Mouse (Mus musculus) MEL (cell line): ENCODE measurements around the gene Slc39a11. TPM values are rescaled to one million over a fixed set of nuclear protein-coding genes. Genes with fewer than 3 reads are reported as not detected.

Experiments
- DNase-seq: peaks from one replicate; pipeline ENCODE4 v3.0.0; 2011; ENCODE audit warnings: low read depth, low spot score
- H3K27ac ChIP-seq: 2 replicates; pipeline ENCODE4 v1.5.1; 2012; ENCODE audit warnings: low read depth, mild to moderate bottlenecking, control low read depth, low read length, moderate library complexity; ENCODE audit not compliant: control insufficient read depth
- H3K27me3 ChIP-seq, 2 experiments: fragments of 150-350 bp in 1 of 2; sonication (generic) in 1 of 2; 2 replicates each; pipeline ENCODE4 v1.6.1; 2012; ENCODE audit warnings: low read length in 2 of 2, mild to moderate bottlenecking in 2 of 2, improper control_type of control experiment in 1 of 2, moderate library complexity in 1 of 2; ENCODE audit not compliant: insufficient read depth in 2 of 2, control insufficient read depth in 1 of 2
- H3K36me3 ChIP-seq, 2 experiments: 2 replicates each; pipeline ENCODE4 v1.6.1; 2012 to 2014; ENCODE audit warnings: low read length in 2 of 2, improper control_type of control experiment in 1 of 2, inconsistent platforms in 1 of 2, mild to moderate bottlenecking in 1 of 2; ENCODE audit not compliant: insufficient read depth in 2 of 2, control insufficient read depth in 1 of 2
- H3K4me1 ChIP-seq, 2 experiments: fragments of 150-350 bp in 1 of 2; sonication (generic) in 1 of 2; 2 replicates each; pipeline ENCODE4 v1.6.1; 2012; ENCODE audit warnings: low read length in 2 of 2, improper control_type of control experiment in 1 of 2, mild to moderate bottlenecking in 1 of 2; ENCODE audit not compliant: insufficient read depth in 2 of 2, control insufficient read depth in 1 of 2
- H3K4me3 ChIP-seq, 2 experiments: fragments of 150-350 bp in 1 of 2; sonication (generic) in 1 of 2; 2 replicates each; pipeline ENCODE4 v1.5.1; 2012; ENCODE audit warnings: low read depth in 2 of 2, low read length in 2 of 2, mild to moderate bottlenecking in 2 of 2, moderate library complexity in 2 of 2, control low read depth in 1 of 2, improper control_type of control experiment in 1 of 2; ENCODE audit not compliant: control insufficient read depth in 1 of 2, insufficient read depth in 1 of 2
- H3K79me2 ChIP-seq: 2 replicates; pipeline ENCODE4 v1.6.1; 2012; ENCODE audit warnings: mild to moderate bottlenecking, low read length, moderate library complexity; ENCODE audit not compliant: control insufficient read depth, poor library complexity, insufficient read depth
- H3K9ac ChIP-seq: 2 replicates; pipeline ENCODE4 v1.6.1; 2012; ENCODE audit warnings: low read depth, mild to moderate bottlenecking, control low read depth, low read length, moderate library complexity; ENCODE audit not compliant: control insufficient read depth, poor library complexity, severe bottlenecking
- H3K9me3 ChIP-seq: fragments of 150-350 bp; sonication (generic); replicated peaks from 2 replicates; pipeline ENCODE4 v1.6.1; 2012; ENCODE audit warnings: mild to moderate bottlenecking, low read length, improper control_type of control experiment, moderate library complexity; ENCODE audit not compliant: insufficient read depth
- CHD2 ChIP-seq: IDR thresholded peaks from 2 replicates; pipeline ENCODE4 v1.6.1; 2011; ENCODE audit warnings: low read length, improper control_type of control experiment
- ETS1 ChIP-seq: IDR thresholded peaks from 2 replicates; pipeline ENCODE4 v1.6.1; 2012; ENCODE audit warnings: low read depth, mild to moderate bottlenecking, inconsistent platforms, low read length, improper control_type of control experiment, moderate library complexity
- JUND ChIP-seq: IDR thresholded peaks from 2 replicates; pipeline ENCODE4 v1.6.1; 2011; ENCODE audit warnings: low read depth, mild to moderate bottlenecking, improper control_type of control experiment, low read length
- MAX ChIP-seq: IDR thresholded peaks from 2 replicates; pipeline ENCODE4 v1.6.1; 2011; ENCODE audit warnings: low read length, improper control_type of control experiment
- MAZ ChIP-seq: IDR thresholded peaks from 2 replicates; pipeline ENCODE4 v1.6.1; 2012; ENCODE audit warnings: low read depth, mild to moderate bottlenecking, inconsistent platforms, low read length, improper control_type of control experiment
- POLR2AphosphoS2 ChIP-seq: IDR thresholded peaks from 2 replicates; pipeline ENCODE4 v1.6.1; 2011; ENCODE audit warnings: low read length, improper control_type of control experiment
- RCOR1 ChIP-seq: IDR thresholded peaks from 2 replicates; pipeline ENCODE4 v1.6.1; 2012; ENCODE audit warnings: low read depth, mild to moderate bottlenecking, inconsistent platforms, low read length, improper control_type of control experiment
- SIN3A ChIP-seq: IDR thresholded peaks from 2 replicates; pipeline ENCODE4 v1.6.1; 2012; ENCODE audit warnings: low read length, improper control_type of control experiment, inconsistent platforms
- TAL1 ChIP-seq: IDR thresholded peaks from 2 replicates; pipeline ENCODE4 v1.6.1; 2012; ENCODE audit warnings: mild to moderate bottlenecking, inconsistent platforms, low read length, moderate library complexity, mixed read lengths
- TBP ChIP-seq: IDR thresholded peaks from 2 replicates; pipeline ENCODE4 v1.8.0; 2011; ENCODE audit warnings: low read depth, low read length, improper control_type of control experiment
- USF1 ChIP-seq: IDR thresholded peaks from 2 replicates; pipeline ENCODE4 v1.6.1; 2014; ENCODE audit warnings: low read depth, mild to moderate bottlenecking, inconsistent platforms, low read length, improper control_type of control experiment, moderate library complexity
- USF2 ChIP-seq, 2 experiments: IDR thresholded peaks; 2 replicates each; pipeline ENCODE4 v1.6.1; 2011 to 2012; ENCODE audit warnings: improper control_type of control experiment in 2 of 2, low read length in 2 of 2, borderline replicate concordance in 1 of 2, inconsistent platforms in 1 of 2, low read depth in 1 of 2, mild to moderate bottlenecking in 1 of 2; ENCODE audit not compliant: insufficient read depth in 1 of 2
- polyA plus RNA-seq, 2 experiments: library from polyadenylated mRNA; stranded (reverse) in 1 of 2; unstranded in 1 of 2; fragments of >175 nt in 1 of 2; fragments of >200 nt in 1 of 2; gene quantifications; 2 replicates each; pipeline versions ENCODE4 v1.2.1 to v1.2.4; 2012; ENCODE audit warnings: low replicate concordance in 2 of 2, low read depth in 1 of 2; ENCODE audit not compliant: insufficient read length in 2 of 2, insufficient read depth in 1 of 2, missing spikeins in 1 of 2
- total RNA-seq: library from RNA; depleted of rRNA; stranded (reverse); fragments of 300-350 nt; gene quantifications from 2 replicates; pipeline ENCODE4 v1.2.3, GENCODE M21; 2012

Slc39a11 gene
- total and polyA plus RNA-seq, 3 experiments: 34.2 to 45.6 TPM; not detected in 1

GRCm38 (mm10) chr11:113516156-113516555 lies 133.7 kb downstream of the Slc39a11 start:
- H3K27ac ChIP-seq: no peak overlapping the region
- H3K4me1 ChIP-seq: 0 out of 4 replicates have a peak, but pooled peaks cover 0 to 4% of the 10 kb centered on the region in 2 experiments
- no peak overlapping the region for H3K9ac ChIP-seq
- H3K4me3 ChIP-seq: no peak overlapping the region
- no peaks in the 10 kb centered on the region for H3K79me2 ChIP-seq
- H3K9me3 ChIP-seq: no peaks in the 10 kb centered on the region
- no peak for TF ChIP-seq MAX
- no peaks in the 10 kb centered on the region for H3K27me3 ChIP-seq
- DNase-seq: no peak
- H3K36me3 ChIP-seq: no peaks in the 10 kb centered on the region

DNA sequence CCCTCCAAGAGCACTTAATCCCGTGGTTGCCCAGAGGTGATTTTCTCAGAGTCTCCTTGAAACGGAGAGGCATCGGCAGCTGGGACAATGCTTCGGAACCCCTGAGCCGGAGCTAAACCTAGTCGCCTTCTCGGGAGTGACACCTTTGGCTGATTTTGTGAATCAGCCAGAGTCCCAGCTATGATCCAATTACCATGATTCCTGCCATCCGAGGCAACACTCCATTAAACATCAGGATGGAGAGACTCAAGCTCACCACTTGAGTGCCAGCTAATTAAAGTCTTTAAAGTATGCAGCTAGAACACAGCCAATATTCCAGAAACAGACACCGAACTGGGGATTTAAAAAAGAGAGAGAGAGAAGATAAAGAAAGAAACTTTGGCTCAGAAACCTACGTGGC lies 136.9 kb downstream of the Slc39a11 start:
- DNase-seq: no peak
- H3K36me3 ChIP-seq: no peaks in the 10 kb centered on the region
- no peak overlapping the region for H3K9ac ChIP-seq
- TF ChIP-seq CHD2 (no peak), JUND (no peak), MAX (no peak), POLR2AphosphoS2 (no peak), TBP (no peak), SIN3A (no peak), TAL1 (no peak), ETS1 (no peak), USF2 (IDR thresholded peaks at IDR 0.05; ENCODE audit: borderline replicate concordance in 1 of 2, insufficient read depth in 1 of 2, low read depth in 1 of 2, low read length in 2 of 2) (no peak), MAZ (no peak)
- 0 out of 4 replicates have a peak, but pooled peaks cover 0 to 6% of the 10 kb centered on the region in 2 experiments for H3K4me1 ChIP-seq
- H3K27ac ChIP-seq: no peak overlapping the region
- H3K4me3 ChIP-seq: no peak overlapping the region
- no peaks in the 10 kb centered on the region for H3K9me3 ChIP-seq
- no peaks in the 10 kb centered on the region for H3K27me3 ChIP-seq
- H3K79me2 ChIP-seq: no peaks in the 10 kb centered on the region

GRCm38 (mm10) chr11:113512150-113512549 lies 137.7 kb downstream of the Slc39a11 start:
- no peak for TF ChIP-seq RCOR1
- 0 out of 2 replicates have a peak, but pooled peaks have one; percentile 36 for TF ChIP-seq MAX
- TF ChIP-seq USF1: peak; percentile 28; the same call in 1 of the 2 replicates
- Histone ChIP-seq H3K27ac (no peak overlapping the region), H3K27me3 (no peaks in the 10 kb centered on the region), H3K9ac (no peak overlapping the region), H3K4me1 (0 out of 4 replicates have a peak, but pooled peaks cover 0 to 6% of the 10 kb centered on the region in 2 experiments), H3K9me3 (no peaks in the 10 kb centered on the region), H3K4me3 (no peak overlapping the region), H3K36me3 (no peaks in the 10 kb centered on the region), H3K79me2 (no peaks in the 10 kb centered on the region)
- DNase-seq: peak; percentile 66
